Mouse (Mus musculus) C2C12 (cell line): Measurements from ENCODE around the gene Cdk17.

Source experiments
- CTCF ChIP-seq: IDR thresholded peaks from one replicate; pipeline ENCODE4 v1.5.1; 2011; ENCODE audit not compliant: control insufficient read depth, insufficient read depth, insufficient read length
- MAX ChIP-seq: IDR thresholded peaks from one replicate; pipeline ENCODE4 v1.6.1; 2011; ENCODE audit warnings: mild to moderate bottlenecking, control low read depth
- MYOG ChIP-seq: IDR thresholded peaks from one replicate; pipeline ENCODE4 v1.6.1; 2011; ENCODE audit not compliant: control insufficient read depth, insufficient read length; ENCODE audit errors: extremely low read depth
- USF1 ChIP-seq: IDR thresholded peaks from one replicate; pipeline ENCODE4 v1.6.1; 2011; ENCODE audit warnings: low read depth, mild to moderate bottlenecking, control low read depth, moderate library complexity

DNA sequence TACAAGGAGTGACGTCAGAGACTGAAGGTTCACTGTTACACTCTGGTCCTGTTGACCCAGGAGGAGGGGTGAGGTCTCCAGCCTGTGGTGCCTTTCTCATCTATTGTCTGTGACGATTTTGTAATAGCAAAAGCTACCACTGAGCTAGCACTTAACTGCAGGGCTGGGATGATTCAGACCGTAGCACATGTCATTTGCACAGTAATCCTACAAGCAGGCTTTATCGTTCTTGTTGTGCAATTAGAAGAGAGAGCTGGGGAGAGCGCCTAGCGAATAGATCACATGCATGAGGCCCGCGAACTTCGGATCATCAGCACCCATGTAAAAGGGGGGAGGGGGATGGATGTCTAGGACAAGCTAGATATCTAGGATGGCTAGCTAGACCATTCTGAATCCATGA, 105.2 kb downstream of the Cdk17 start:
- TF ChIP-seq CTCF (no peak), USF1 (no peak), MYOG (no peak), MAX (no peak)
